In genomic region chr3:116148676-116149075, GRCm38 (mm10) we compare ENCODE assay signal across 17 mouse cellular contexts. TPM values are rescaled to one million over a fixed set of nuclear protein-coding genes. Genes with fewer than 3 reads are reported as not detected.
DNase-seq lines count a peak whose midpoint lies in the region; TF ChIP-seq lines count a peak whose summit lies in the region.
"Had no signal": no experiment of that assay in that cellular context is flagged by ENCODE, and none has a peak within 500 bp of the region (broad histone marks: within the 10 kb centered on the region; RNA-seq: fewer than 3 reads in every experiment).

No protein-coding gene starts in this region.

- WGBS in lung, adult 2 months, result 27% methylated on average over 9 of the region's 9 CpGs
- WGBS in small intestine, adult 2 months, result 64% methylated on average over 9 of the region's 9 CpGs

- H3K4me3 ChIP-seq in lung, adult 2 months (replicated peaks; ENCODE audit: extremely low read depth, low read depth, low read length), result no peak overlapping the region
- no peak overlapping the region for H3K4me3 ChIP-seq in small intestine, adult 2 months (ENCODE audit: low read depth, low read length)
- H3K4me3 ChIP-seq: embryonic facial prominence, embryonic 12.5 days; forebrain, embryonic 15.5 days; heart, adult 2 months; hindbrain, embryonic 10.5 days had no signal

- peak; percentile 11 to 40 for DNase-seq in lung, adult 18-20 months
- no peak for DNase-seq in lung, adult 2 months
- peak; percentile 25 for DNase-seq in 3T3-L1 (ENCODE audit: low read depth, low spot score)
- peak; percentile 67 for DNase-seq in lung, postnatal 10 days
- no peak for DNase-seq in ovary, postnatal 14 days (ENCODE audit: low spot score)
- no peak for DNase-seq in right cerebral cortex, adult 2 months (ENCODE audit: low spot score in 2 of 2)
- DNase-seq: adrenal gland, postnatal 14 days; cerebellum, adult 11-12 months; cerebellum, adult 9-10 months; cerebellum, postnatal 25 days; heart, adult 2 months had no signal

- no peak for TF ChIP-seq POLR2A in lung, adult 2 months (IDR thresholded peaks at IDR 0.05; ENCODE audit: borderline replicate concordance, extremely low read depth, low read depth, low read length)
- TF ChIP-seq POLR2A in small intestine, adult 2 months (IDR thresholded peaks at IDR 0.05; ENCODE audit: low read depth, low read length), result no peak

- H3K27ac ChIP-seq in small intestine, adult 2 months (ENCODE audit: insufficient read depth, low read depth, low read length), result 0 out of 2 replicates have a peak overlapping the region, but pooled peaks have one; percentile 28
- H3K27ac ChIP-seq: embryonic facial prominence, embryonic 12.5 days; forebrain, embryonic 15.5 days; heart, adult 2 months; hindbrain, embryonic 10.5 days had no signal

- 0 out of 2 replicates have a peak, but pooled peaks cover 2% of the 10 kb centered on the region for H3K27me3 ChIP-seq in small intestine, adult 2 months (ENCODE audit: control insufficient read depth, insufficient read depth, low read length)
- H3K27me3 ChIP-seq: CH12.LX; embryonic facial prominence, embryonic 12.5 days; forebrain, embryonic 15.5 days; Patski had no signal

- no peak for TF ChIP-seq CTCF in lung, adult 2 months (IDR thresholded peaks at IDR 0.05; ENCODE audit: insufficient read depth, low read length)
- no peak for TF ChIP-seq CTCF in small intestine, adult 2 months (IDR thresholded peaks at IDR 0.05; ENCODE audit: extremely low read depth, insufficient read length, insufficient replicate concordance, low read depth, low read length)

- no peaks in the 10 kb centered on the region for H3K4me1 ChIP-seq in lung, adult 2 months (ENCODE audit: control insufficient read depth, insufficient read depth, low read length)
- H3K4me1 ChIP-seq in small intestine, adult 2 months (ENCODE audit: control insufficient read depth, insufficient read depth, insufficient read length, low read length), result no peaks in the 10 kb centered on the region
- H3K4me1 ChIP-seq: embryonic facial prominence, embryonic 12.5 days had no signal

- no peaks in the 10 kb centered on the region for H3K36me3 ChIP-seq in small intestine, adult 2 months (ENCODE audit: control insufficient read depth, insufficient read depth, low read length)
- H3K36me3 ChIP-seq: embryonic facial prominence, embryonic 12.5 days; forebrain, embryonic 15.5 days; hindbrain, embryonic 10.5 days had no signal

RNA-seq across cellular contexts. Expression of gene Vcam1, which starts 19.2 kb away (rescaled TPM):
- 9.6 and 10.2 TPM in 2 replicates for polyA plus RNA-seq in lung, adult 2 months (2012; rRNA removed)
- 1.0 and 1.1 TPM in 2 replicates for polyA plus RNA-seq in small intestine, adult 2 months (2012; rRNA removed)

Comparison
In these comparisons a context has a peak if more than half of its experiments do, and no peak if none do; other contexts are left out.
1. DNase-seq: peak in lung, adult 18-20 months (2 of 2), 3T3-L1 (single experiment) and lung, postnatal 10 days (single experiment); none in lung, adult 2 months (single experiment), ovary, postnatal 14 days (single experiment) and right cerebral cortex, adult 2 months (0 of 2).